Mouse (Mus musculus) heart, adult 18-20 months (tissue): ENCODE measurements around the gene Tspan9. TPM values are rescaled to one million over a fixed set of nuclear protein-coding genes. Genes with fewer than 3 reads are reported as not detected.

Source experiments
- DNase-seq, 2 experiments: peaks; one replicate each; pipeline ENCODE4 v3.0.0; 2021 to 2022; ENCODE audit warnings: mixed read lengths in 1 of 2
- microRNA-seq, 2 experiments: library from miRNA; unstranded; fragments of <30 nt; microRNA quantifications; one replicate each; pipeline ENCODE4 v1.2.0; 2022
- total RNA-seq, 2 experiments: library from RNA; stranded (reverse); gene quantifications; 2 replicates each; pipeline ENCODE4 v1.2.3; 2021

Gene Tspan9
- total RNA-seq, 2 experiments from 2014 or later = 83.1 to 104 TPM

DNA sequence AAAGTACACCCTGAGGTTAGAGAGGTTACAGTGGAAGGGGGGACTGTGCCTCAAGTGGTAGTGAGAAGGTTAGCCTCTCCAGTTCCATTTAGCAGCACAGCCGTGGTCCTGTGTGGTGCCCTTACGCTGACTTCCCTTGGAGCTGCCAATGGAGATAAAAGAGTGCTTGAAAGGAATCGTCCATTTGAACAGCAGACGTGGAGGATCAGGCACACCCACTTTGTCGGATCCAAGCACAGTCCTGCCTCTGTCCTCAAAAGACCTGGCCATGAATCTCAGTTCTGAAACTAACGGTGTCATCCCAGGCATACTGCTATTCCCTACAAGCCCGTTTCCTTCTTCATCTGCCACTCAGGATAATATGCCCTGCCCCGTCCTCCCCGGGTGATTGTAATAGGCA lies 221.4 kb downstream of the Tspan9 start:
- no peak for DNase-seq

DNA sequence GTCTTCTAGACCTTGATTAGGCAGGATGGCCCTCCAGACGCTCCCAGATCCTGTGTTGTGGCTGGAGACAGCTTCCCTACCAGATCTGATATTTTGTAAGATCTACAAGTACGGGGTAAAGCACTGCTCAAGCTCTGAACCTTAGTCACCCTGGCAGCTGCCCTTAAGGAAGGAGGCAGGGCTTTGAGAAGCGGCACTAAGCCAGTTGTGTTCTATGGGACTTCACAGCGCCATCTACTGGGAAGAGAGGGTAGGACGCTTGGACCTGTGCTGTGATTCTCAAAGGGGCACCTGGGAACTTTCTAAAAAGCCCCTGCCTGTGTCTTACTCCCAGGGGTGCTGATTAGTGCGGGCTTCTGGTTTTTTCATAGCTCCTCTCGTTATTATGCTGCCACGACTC lies 222.7 kb downstream of the Tspan9 start:
- DNase-seq = peak; percentile 77 to 88

DNA sequence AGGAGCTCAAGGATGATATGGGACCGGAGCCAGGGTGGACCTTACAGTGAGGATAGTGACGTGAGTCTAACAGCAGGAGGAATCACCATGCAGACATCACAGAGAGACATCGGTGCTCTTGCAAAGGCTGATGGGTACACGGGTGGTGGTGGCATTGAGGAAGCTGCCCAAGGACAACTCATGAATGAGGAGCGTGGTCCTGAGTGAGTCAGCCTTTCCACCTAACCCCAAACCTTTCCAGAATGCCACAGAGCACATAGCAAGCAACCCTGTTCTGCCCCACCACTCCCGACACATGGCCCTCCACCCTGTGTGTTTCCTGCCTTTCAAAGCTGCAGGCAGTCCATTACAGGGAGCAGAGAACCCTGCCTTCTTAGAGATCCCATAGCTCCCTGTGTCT lies 223.9 kb downstream of the Tspan9 start:
- no peak for DNase-seq

DNA sequence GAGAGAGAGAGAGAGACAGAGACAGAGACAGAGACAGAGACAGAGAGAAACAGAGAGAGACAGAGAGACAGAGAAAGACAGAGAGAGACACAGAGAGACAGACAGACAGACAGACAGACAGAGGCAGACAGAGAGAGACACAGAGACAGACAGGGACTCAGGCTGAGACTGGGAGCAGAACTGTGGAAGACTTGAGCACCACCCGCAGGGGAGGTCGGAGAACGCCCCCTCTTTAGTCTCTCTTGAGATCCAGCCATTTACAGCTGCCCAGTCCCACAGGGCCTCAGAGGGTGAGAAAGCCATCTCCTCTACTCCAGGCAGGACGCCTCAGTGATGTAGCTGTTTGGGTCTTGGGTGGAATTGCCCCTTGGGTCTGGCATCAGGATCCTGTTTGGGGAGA lies 225.7 kb downstream of the Tspan9 start:
- DNase-seq = no peak

DNA sequence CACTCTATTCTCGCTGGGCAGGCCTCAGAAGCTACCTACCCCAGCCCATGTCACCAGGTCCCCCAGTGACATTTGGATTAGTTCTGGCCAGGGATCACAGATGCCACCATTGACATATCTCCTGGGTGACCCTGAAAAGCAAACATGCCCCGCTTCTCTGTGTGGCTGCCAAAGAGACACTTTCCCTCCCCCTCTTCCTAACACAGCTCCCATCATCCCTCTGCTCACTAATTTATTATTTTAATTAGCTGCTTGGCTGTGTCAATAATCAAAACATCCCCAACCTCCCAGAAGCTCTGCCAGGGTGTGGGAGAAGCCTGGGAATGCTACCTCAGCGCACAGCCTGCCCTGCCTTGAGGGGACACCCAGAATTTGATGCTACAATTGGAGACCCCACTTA lies 226.4 kb downstream of the Tspan9 start:
- DNase-seq = no peak

DNA sequence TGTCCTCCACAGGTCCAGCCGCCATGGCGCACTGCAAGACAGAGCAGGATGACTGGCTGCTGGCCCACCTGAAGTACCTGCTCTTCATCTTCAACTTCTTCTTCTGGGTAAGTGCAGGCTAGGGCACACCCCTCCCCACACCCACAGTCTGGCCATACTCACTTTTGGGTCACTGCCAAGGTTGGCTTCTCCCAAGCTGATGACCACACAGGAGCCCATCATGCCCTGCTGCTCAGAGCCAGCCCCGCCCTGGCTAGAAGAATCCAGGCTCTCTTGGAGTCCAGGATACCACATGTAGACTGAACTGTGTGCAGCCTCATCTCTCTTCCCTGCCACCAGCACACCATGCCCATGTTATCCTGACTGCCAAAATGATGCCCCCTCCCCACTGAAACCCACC lies 230.5 kb downstream of the Tspan9 start:
- no peak for DNase-seq

DNA sequence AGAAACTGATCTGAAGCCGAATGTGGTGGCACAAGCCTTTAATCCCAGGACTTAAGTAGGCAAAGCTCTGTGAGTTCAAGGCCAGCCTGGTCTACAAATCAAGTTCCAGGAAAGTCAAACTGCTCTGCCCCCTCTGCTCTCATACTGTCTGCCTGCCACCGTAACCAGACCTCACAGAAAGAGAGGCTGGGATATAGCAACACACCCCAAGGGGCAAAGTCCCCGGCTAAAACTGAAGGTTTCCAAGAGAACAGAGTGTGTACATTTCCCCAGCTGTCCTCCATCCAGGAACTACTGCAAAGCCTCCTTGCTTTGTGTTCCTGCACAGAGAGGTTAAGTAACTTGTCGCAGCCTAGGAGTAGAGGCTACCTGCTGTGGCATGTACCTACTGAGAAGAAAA lies 231.7 kb downstream of the Tspan9 start:
- DNase-seq = no peak

Small RNAs within 50 kb of the gene (microRNA-seq; reads per million reads assigned to microRNA genes)
- 0 reads per million in 2 experiments for gene Gm26338

Other genes starting within 250 kb of the Tspan9 start
- gene Tead4, start 157.2 kb upstream of the Tspan9 start, total RNA-seq = 1 to 10 TPM; 3.1 to 5.0 TPM
- gene Tulp3, start 212.3 kb upstream of the Tspan9 start, total RNA-seq = 1 to 10 TPM; 5.6 to 6.1 TPM
- gene Rhno1, start 219.3 kb upstream of the Tspan9 start, total RNA-seq = 10 to 100 TPM in 1 of 2 experiments, 1 to 10 TPM in 1; 8.8 to 10.6 TPM
- under 1 TPM; 0.52 to 0.98 TPM for gene Foxm1, start 219.4 kb upstream of the Tspan9 start, total RNA-seq
- not detected for gene Tex52, start 231.9 kb upstream of the Tspan9 start, total RNA-seq
- gene Gm44596, start 231.9 kb upstream of the Tspan9 start, total RNA-seq = not detected